Mouse (Mus musculus): ENCODE results near the gene Bpifb1.

DNA sequence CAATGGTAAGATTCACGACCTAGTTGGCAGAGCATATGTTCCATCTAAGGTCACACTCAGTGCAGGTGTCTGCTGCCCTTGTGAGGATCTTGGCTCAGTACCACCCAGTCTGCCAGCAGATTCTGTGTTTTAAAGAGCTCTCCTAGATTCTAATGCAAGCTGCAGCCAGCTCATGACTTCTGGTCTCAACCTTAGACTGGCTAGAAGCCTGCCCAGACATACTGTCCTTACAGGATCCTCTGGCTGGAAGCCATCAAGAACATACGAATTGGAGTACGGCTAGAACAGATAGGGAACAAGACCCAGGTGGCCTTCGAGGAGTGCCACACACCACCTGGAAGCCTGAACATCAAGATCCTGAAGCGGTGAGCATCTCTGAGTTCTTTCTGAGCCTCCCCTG, 37.2 kb downstream of the Bpifb1 start:
- TF ChIP-seq POLR2A (IDR thresholded peaks at IDR 0.05; ENCODE audit: borderline replicate concordance, insufficient read depth, low read length): no peak
- no peak for TF ChIP-seq CTCF (IDR thresholded peaks at IDR 0.05; ENCODE audit: borderline replicate concordance, insufficient read depth, low read depth, low read length)

Measured in cerebellum, adult 2 months (tissue).